Mouse (Mus musculus) ovary, postnatal 36 days (tissue): ENCODE measurements around the gene 4933405L10Rik.
A peak's percentile ranks its signal among the peaks of the same experiment; 100 is the strongest.

Source experiments
- DNase-seq: peaks from one replicate; pipeline ENCODE4 v3.0.0; 2022; ENCODE audit warnings: low spot score, mixed read lengths

The 4933405L10Rik gene

DNA sequence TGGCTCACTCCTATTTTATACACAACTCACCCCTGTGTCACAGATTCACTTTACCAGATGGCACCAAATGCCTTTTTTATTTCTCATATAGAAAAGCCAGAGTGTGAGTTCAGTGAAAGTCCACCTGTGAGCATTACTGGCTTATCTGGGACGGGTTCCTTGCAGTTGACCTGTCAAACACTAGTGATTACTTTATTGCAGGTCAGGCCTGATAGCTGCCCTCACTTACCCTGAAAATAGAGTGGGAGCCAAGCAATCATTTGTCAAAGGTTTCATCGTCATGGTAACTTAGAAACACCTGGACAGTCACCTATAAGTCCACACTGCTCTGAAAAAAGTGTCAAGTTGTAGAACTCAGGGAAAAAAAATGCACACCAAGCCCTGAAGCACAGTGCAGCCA lies 47.2 kb downstream of the 4933405L10Rik start:
- DNase-seq = no peak

- DNase-seq = no peak
Observed at GRCm38 (mm10) chr8:105757796-105758276, 50.4 kb downstream of the 4933405L10Rik start.

DNA sequence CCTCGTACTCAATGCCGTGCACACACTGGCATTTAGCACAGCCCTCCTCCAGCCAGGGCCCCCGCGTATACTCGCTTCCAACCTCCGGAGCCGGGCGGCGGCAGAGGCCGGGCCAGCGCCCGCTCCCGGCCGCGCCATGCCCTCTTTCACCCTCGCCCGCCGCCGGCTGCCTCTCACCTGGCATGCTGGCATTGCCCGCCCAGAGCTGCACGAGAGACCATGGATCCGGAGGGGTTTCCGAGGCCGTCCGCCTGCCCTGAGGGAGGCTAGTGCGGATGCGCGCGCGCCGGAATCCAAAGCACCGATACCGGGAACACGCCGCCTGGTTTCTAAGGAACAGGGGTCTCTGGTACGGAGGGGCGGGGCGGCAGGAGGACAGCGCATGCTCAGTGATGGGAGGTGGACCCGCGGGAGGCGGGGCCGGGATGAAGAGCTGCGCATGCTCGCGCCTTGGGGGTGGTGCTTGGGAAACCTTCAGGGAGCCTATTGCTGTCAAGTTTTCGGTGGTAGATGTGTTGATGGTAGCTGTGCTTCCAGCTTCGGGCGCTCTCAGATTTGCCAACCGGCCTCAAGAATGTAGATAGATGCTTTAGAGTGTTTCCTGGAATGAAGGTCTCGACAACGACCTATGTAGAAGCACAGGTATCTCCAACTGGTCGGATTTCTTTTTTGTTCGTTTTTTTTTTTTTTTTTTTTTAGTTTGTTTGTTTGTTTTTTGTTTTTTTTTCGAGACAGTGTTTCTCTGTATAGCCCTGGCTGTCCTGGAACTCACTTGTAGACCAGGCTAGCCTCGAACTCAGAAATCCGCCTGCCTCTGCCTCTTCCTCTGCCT lies 51.0 kb downstream of the 4933405L10Rik start, which contains the start of gene Gfod2:
TSS of gene Gfod2 (minus strand) at position 388 of the 832 bp plus-strand sequence.
- peak; percentile 99 for DNase-seq
